Mouse (Mus musculus) layer of hippocampus, adult 11-12 months (tissue): ENCODE measurements around the gene Yipf2.
"Not testable (repeated sequence)": the region's sequence is repeated elsewhere in the genome, so short reads cannot be mapped to it uniquely, and the experiment has no call there.

Experiments
- DNase-seq: peaks from one replicate; pipeline ENCODE4 v3.0.0; 2022; ENCODE audit warnings: low spot score

Yipf2 gene

GRCm38 (mm10) chr9:21598198-21598597 is 5.6 kb upstream of the Yipf2 start:
- DNase-seq: no peak

DNA sequence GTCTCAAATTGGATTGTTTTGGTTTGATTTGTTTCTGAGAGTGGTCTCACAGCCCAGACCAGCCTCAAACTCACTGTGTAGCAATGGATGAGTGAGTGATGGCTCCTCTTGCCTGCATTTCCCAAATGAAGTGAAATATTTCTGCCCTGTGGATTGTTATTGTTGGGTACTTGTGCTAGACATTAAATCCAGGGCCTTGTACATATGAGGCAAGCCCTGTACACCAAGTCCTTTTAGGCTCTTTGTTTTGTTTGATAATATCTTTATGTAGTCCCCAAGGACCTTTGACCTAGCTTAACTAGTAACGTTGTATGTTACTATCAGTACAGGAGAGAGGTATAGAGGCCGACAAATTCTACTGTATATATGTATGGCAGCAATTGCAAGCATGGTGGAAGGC is 2.2 kb upstream of the Yipf2 start:
- no peak for DNase-seq

DNA sequence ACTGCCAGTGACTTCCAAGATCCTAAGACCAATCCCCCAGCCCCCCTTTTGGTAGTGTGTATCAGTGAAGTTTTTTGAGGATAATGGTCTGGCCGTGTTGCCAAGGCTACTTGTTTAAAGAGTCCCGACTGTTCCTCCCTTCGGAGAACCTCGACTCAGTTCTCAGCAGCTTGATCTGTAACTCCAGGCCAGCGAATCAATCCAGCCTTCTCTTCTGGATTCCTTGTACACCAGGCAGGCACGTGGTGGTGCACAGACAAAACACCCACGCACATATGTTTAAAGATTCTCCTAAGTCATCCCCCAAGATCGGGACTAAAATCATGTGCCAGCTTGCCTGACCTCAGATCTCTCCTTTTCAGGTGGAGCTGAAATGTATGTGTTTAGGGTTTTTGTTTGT is 1.7 kb upstream of the Yipf2 start:
- not testable (repeated sequence) for DNase-seq

- peak; percentile 57 for DNase-seq
Observed at GRCm38 (mm10) chr9:21593122-21593721, 594 bp upstream of the Yipf2 start.

DNA sequence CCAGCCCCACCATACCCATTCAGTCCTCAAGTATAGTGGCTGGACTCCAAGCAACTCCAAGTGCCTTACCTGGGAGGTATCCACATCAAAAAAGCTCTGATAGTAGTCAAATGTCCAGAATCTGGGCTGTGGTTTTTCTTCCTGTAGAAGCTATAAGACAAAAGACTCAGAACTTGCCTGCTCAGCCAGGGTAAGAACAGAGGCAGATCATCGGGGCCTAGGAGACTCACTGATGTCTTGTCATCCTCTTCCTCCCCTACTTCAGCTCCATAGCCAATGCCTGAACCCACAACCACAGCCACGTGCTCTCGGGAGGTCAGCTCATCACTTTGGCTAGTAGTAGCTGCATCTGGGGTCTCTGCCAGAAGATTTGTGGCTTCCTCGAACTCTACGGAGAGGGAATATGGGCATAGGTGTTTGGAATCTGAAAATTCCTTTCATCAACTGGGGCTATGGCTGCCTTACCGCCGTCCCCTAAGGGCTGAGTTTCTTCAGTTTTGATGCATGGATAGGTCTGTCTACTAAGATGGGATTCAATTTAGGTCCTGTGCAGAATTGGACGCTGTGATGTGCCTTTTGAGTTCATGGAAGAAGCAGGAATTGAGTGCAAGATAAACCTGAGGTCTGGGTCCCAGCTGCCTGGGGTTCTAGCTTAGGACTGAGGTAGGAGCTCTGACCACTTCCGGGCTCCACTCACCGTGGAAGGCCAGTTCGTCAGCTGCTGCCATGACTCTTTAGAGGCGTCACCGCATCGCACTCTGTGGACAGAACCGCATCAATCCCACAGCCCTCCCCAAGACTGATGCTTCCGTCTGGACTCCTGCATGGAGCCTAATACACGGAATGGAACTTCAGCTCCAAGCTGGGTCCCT is 561 bp downstream of the Yipf2 start:
- peak; percentile 26 for DNase-seq

DNA sequence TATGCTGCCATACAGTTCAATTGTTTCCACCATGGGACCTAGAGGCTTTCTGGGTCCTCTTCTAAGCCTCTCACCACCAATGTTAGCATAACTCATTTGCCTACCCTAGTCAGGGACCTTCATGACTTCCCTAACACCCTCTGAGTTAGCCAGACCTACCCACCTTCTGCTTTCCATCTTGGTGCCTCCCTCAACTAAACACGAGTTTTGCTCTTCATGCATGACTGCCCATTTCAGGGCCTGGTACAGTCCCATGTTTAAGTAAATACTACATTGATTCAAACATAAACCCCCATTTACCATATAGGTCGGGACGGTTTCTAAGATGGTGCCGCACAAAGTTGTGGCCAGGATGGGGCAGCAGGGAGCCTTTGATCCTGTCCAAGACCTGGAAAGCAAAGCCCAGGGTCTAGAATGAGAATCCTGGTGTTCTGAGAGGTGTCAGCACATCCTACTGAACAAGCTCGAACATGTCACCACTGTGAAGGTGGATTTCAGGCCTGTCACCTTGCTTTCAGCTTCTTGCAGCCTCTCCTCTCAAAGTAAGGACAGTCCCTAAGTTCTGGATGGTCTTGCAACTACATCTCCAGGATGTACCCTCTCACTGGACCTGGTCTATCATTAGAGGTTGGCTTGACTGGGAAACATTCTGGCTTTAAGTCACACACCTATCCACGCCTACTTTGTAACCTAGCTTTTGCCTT is 1.3 kb downstream of the Yipf2 start:
- DNase-seq: no peak

DNA sequence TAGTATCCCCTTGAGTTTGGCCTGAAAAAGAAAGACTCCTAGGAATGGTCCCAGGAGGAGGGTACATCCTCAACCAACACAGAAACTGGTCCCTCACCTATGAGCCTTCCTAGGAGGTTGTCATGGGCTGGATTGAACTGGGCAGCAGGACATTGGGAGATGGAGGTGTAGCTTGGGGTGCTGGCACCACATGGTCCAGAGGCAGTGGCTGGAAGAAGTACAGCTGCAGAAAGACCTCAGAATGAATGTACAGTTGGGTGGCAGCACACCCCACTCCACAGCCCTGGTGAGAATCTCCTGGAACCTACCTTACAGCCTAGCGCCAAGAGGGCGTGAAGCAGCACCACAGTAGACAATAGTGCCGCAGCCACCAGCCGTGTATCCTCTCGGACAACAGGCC is 3.1 kb downstream of the Yipf2 start:
- no peak for DNase-seq

DNA sequence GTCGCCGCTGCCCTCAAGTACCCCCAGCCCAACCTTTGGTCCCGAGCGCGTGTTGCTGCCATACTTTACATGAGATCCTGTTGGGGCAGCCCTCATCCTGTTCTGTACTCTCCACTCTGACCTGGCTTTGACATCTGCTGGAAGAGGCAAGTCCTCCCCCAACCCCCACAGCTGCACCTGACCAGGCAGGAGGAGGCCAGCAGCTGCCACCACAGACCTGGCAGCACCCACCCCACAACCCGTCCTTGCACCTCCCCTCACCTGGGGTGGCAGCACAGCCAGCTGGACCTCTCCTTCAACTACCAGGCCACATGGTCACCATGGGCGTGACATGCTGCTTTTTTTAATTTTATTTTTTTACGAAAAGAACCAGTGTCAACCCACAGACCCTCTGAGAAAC is 4.3 kb downstream of the Yipf2 start:
- DNase-seq: no peak

- DNase-seq: no peak
Observed at GRCm38 (mm10) chr9:21587678-21588349, 4.8 kb downstream of the Yipf2 start.

GRCm38 (mm10) chr9:21585401-21585800 is 7.2 kb downstream of the Yipf2 start:
- DNase-seq: no peak

DNA sequence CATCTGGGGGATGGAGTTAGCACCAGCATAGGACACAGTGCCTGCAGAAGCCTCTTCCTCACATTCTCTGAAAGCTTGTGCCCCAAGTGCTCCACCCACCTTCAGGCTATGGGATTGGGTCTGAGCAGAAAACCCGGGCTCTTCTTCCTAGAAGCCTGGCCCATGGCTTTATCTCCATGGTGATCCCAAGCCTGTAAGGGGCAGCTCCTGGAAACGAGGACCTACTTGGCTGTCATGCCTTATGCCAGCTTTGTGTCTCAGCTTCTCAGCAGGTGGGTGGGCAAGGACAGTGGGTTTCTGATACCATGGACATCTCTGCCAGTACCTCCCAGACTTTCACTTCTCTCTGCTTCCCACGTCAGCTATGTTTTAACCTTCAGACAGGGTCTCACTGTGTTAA is 14.4 kb downstream of the Yipf2 start:
- DNase-seq: no peak

- DNase-seq: no peak
Observed at GRCm38 (mm10) chr9:21576286-21576685, 16.3 kb downstream of the Yipf2 start.

- DNase-seq: no peak
Observed at GRCm38 (mm10) chr9:21575253-21575652, 17.4 kb downstream of the Yipf2 start.

GRCm38 (mm10) chr9:21574012-21574801 is 18.4 kb downstream of the Yipf2 start:
- DNase-seq: no peak

- no peak for DNase-seq
Observed at GRCm38 (mm10) chr9:21568657-21569255, 23.9 kb downstream of the Yipf2 start.

- DNase-seq: no peak
Observed at GRCm38 (mm10) chr9:21567051-21567450, 25.6 kb downstream of the Yipf2 start.

DNA sequence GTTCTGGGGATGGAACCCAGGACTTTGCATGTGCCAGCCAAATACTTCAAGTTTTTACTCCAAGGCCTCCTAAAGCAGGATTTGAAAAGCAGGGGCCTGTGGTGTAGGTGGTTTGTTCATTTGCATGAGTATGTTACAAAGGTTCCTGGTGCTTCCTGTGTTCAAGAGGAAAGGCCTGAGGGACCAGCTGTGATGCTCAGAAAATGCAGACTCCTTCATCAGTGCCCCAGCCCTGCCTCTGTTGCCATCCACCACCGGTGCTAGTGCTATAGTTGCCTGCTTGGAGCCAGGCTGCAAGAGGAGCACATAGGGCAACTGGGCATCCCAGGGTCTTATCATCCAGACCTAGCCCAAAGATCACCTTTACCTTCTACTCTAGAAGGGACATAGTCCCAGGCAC is 26.1 kb downstream of the Yipf2 start:
- DNase-seq: no peak

GRCm38 (mm10) chr9:21565004-21565586 is 27.5 kb downstream of the Yipf2 start:
- no peak for DNase-seq

GRCm38 (mm10) chr9:21564420-21564819 is 28.2 kb downstream of the Yipf2 start:
- DNase-seq: no peak

- DNase-seq: no peak
Observed at GRCm38 (mm10) chr9:21559151-21559550, 33.5 kb downstream of the Yipf2 start.

GRCm38 (mm10) chr9:21558366-21558765 is 34.3 kb downstream of the Yipf2 start:
- DNase-seq: no peak
